Mouse (Mus musculus): ENCODE data around the gene St6gal1. TPM values are rescaled to one million over a fixed set of nuclear protein-coding genes. Genes with fewer than 3 reads are reported as not detected.

The St6gal1 gene
- polyA plus RNA-seq, 2 experiments, result 10.5 to 10.6 TPM

- WGBS (ENCODE audit: insufficient replicate concordance), result 11% methylated on average over 4 of the region's 4 CpGs
- no peaks in the 10 kb centered on the region for H3K36me3 ChIP-seq (replicated peaks; ENCODE audit: control insufficient read depth, insufficient read depth, low read depth)
- no peak overlapping the region for H3K27ac ChIP-seq
- ATAC-seq (ENCODE audit: insufficient read depth), result no peak
- no peak overlapping the region for H3K4me2 ChIP-seq (ENCODE audit: low read depth)
- H3K4me3 ChIP-seq (ENCODE audit: insufficient read depth in 1 of 2, low read depth in 2 of 2, low read length in 2 of 2), result no peak overlapping the region
- DNase-seq (ENCODE audit: low read depth in 3 of 3, low spot score in 3 of 3), result no peak
- no peak overlapping the region for H3K9ac ChIP-seq (replicated peaks)
- H3K4me1 ChIP-seq (replicated peaks; ENCODE audit: control insufficient read depth in 2 of 2, insufficient read depth in 2 of 2, low read length in 1 of 2), result no peaks in the 10 kb centered on the region
- H3K9me3 ChIP-seq (ENCODE audit: control insufficient read depth, low read length), result no peaks in the 10 kb centered on the region
- no peak for TF ChIP-seq CTCF (IDR thresholded peaks at IDR 0.05; ENCODE audit: low read depth)
- TF ChIP-seq EP300 (IDR thresholded peaks at IDR 0.05; ENCODE audit: low read depth), result no peak
- H3K27me3 ChIP-seq (ENCODE audit: control insufficient read depth, insufficient read depth, low read length), result no peaks in the 10 kb centered on the region
These were observed 43.5 kb upstream of the St6gal1 start for GRCm38 (mm10) chr16:23181054-23181453.

DNA sequence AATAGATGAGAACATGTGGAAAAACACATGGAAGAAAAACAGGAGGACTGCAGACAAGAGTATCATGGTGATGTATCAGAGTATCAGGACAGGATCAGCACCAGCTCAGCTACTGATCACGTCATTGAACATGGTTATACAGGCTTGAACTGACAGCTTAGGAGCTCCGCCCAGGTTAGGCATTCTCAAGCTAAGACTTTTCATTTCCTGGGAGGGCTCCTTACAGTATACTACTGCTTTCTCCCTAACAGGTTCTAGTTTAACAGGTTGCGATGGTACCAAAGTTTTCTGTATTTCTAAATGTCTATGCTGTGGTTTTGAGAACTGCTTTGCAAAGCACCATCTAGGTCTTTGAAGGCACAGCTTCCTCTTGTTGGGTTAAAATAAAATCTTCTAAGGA is 43.1 kb upstream of the St6gal1 start:
- Histone ChIP-seq H3K4me1 (replicated peaks; ENCODE audit: control insufficient read depth in 2 of 2, insufficient read depth in 2 of 2, low read length in 1 of 2) (no peaks in the 10 kb centered on the region), H3K9ac (replicated peaks) (no peak overlapping the region), H3K4me3 (ENCODE audit: insufficient read depth in 1 of 2, low read depth in 2 of 2, low read length in 2 of 2) (no peak overlapping the region), H3K27me3 (ENCODE audit: control insufficient read depth, insufficient read depth, low read length) (no peaks in the 10 kb centered on the region), H3K27ac (no peak overlapping the region), H3K9me3 (ENCODE audit: control insufficient read depth, low read length) (no peaks in the 10 kb centered on the region), H3K4me2 (ENCODE audit: low read depth) (no peak overlapping the region), H3K36me3 (replicated peaks; ENCODE audit: control insufficient read depth, insufficient read depth, low read depth) (no peaks in the 10 kb centered on the region)
- WGBS (ENCODE audit: insufficient replicate concordance), result 11% methylated on average over 3 of the region's 3 CpGs
- no peak for ATAC-seq (ENCODE audit: insufficient read depth)
- DNase-seq (ENCODE audit: low read depth in 3 of 3, low spot score in 3 of 3), result no peak
- TF ChIP-seq CTCF (IDR thresholded peaks at IDR 0.05; ENCODE audit: low read depth), result no peak
- no peak for TF ChIP-seq EP300 (IDR thresholded peaks at IDR 0.05; ENCODE audit: low read depth)

DNA sequence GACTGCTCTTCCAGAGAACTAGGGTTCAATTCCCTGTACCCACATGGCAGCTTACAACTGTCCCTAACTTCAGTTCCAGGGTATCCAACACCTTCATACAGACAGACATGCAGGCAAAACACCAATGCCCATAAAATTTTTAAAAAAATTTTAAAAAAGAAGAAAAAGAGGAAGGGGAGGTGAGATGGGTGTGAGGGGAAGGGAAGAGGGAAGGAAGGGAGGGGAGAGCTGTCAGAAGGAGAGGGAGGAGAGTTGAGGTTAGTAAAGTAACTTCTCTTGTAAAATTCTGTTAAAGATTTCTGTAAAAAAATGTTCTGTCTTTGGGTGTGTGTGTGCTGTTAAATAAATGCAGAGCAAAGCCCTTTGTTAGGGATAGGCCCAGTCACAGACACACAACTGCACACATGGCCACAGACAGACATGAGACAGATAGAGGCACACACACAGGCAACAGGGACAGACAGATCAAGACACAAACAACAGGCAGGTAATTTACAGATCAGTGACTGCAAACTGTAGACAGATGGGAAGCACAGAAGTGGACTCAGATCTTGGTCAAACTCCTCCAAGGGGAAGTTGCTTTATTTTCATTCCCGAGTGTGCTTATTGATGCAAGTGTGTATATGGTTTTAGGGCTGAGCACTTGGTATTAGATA is 42.5 kb upstream of the St6gal1 start:
- no peak overlapping the region for H3K4me3 ChIP-seq (ENCODE audit: insufficient read depth in 1 of 2, low read depth in 2 of 2, low read length in 2 of 2)
- no peaks in the 10 kb centered on the region for H3K27me3 ChIP-seq (ENCODE audit: control insufficient read depth, insufficient read depth, low read length)
- DNase-seq (ENCODE audit: low read depth in 3 of 3, low spot score in 3 of 3), result no peak
- no peak for TF ChIP-seq EP300 (IDR thresholded peaks at IDR 0.05; ENCODE audit: low read depth)
- TF ChIP-seq CTCF (IDR thresholded peaks at IDR 0.05; ENCODE audit: low read depth), result no peak
- no peak for ATAC-seq (ENCODE audit: insufficient read depth)
- no peaks in the 10 kb centered on the region for H3K36me3 ChIP-seq (replicated peaks; ENCODE audit: control insufficient read depth, insufficient read depth, low read depth)
- no peaks in the 10 kb centered on the region for H3K9me3 ChIP-seq (ENCODE audit: control insufficient read depth, low read length)
- no peak overlapping the region for H3K9ac ChIP-seq (replicated peaks)
- WGBS (ENCODE audit: insufficient replicate concordance), result 11% methylated on average over 1 of the region's 1 CpGs
- H3K4me1 ChIP-seq (replicated peaks; ENCODE audit: control insufficient read depth in 2 of 2, insufficient read depth in 2 of 2, low read length in 1 of 2), result no peaks in the 10 kb centered on the region
- no peak overlapping the region for H3K27ac ChIP-seq
- H3K4me2 ChIP-seq (ENCODE audit: low read depth), result no peak overlapping the region

DNA sequence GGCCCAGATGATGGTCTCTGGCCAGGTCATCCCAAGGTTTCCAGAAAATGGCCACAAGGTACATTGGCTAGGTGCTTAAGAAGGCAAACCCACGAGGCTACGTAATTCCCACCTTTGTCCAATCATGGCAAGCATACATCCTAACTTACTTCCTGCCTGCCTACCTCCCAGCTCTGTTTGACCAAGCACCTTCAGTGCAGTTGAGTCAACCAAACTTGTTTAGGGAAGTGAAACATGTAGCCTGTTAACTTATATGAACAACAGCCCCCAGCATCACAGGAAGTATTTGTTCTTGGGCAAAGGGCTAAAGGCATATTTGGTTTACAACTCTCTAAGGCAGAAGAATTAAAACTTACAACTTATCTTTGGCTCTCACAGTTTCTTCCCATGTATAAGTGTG is 38.7 kb upstream of the St6gal1 start:
- Histone ChIP-seq H3K9me3 (ENCODE audit: control insufficient read depth, low read length) (no peaks in the 10 kb centered on the region), H3K4me3 (ENCODE audit: insufficient read depth in 1 of 2, low read depth in 2 of 2, low read length in 2 of 2) (no peak overlapping the region), H3K27ac (no peak overlapping the region), H3K9ac (replicated peaks) (no peak overlapping the region), H3K27me3 (ENCODE audit: control insufficient read depth, insufficient read depth, low read length) (no peaks in the 10 kb centered on the region), H3K4me1 (replicated peaks; ENCODE audit: control insufficient read depth in 2 of 2, insufficient read depth in 2 of 2, low read length in 1 of 2) (no peaks in the 10 kb centered on the region), H3K36me3 (replicated peaks; ENCODE audit: control insufficient read depth, insufficient read depth, low read depth) (no peaks in the 10 kb centered on the region), H3K4me2 (ENCODE audit: low read depth) (no peak overlapping the region)
- 54% methylated on average over 2 of the region's 2 CpGs for WGBS (ENCODE audit: insufficient replicate concordance)
- ATAC-seq (ENCODE audit: insufficient read depth), result no peak
- no peak for DNase-seq (ENCODE audit: low read depth in 3 of 3, low spot score in 3 of 3)
- no peak for TF ChIP-seq CTCF (IDR thresholded peaks at IDR 0.05; ENCODE audit: low read depth)
- TF ChIP-seq EP300 (IDR thresholded peaks at IDR 0.05; ENCODE audit: low read depth), result no peak

- no peaks in the 10 kb centered on the region for H3K36me3 ChIP-seq (replicated peaks; ENCODE audit: control insufficient read depth, insufficient read depth, low read depth)
- DNase-seq (ENCODE audit: low read depth in 3 of 3, low spot score in 3 of 3), result no peak
- H3K9ac ChIP-seq (replicated peaks), result no peak overlapping the region
- no peaks in the 10 kb centered on the region for H3K4me1 ChIP-seq (replicated peaks; ENCODE audit: control insufficient read depth in 2 of 2, insufficient read depth in 2 of 2, low read length in 1 of 2)
- TF ChIP-seq CTCF (IDR thresholded peaks at IDR 0.05; ENCODE audit: low read depth) (no peak), EP300 (IDR thresholded peaks at IDR 0.05; ENCODE audit: low read depth) (no peak)
- 37% methylated on average over 4 of the region's 4 CpGs for WGBS (ENCODE audit: insufficient replicate concordance)
- H3K27ac ChIP-seq, result no peak overlapping the region
- ATAC-seq (ENCODE audit: insufficient read depth), result no peak
- no peak overlapping the region for H3K4me2 ChIP-seq (ENCODE audit: low read depth)
- H3K27me3 ChIP-seq (ENCODE audit: control insufficient read depth, insufficient read depth, low read length), result no peaks in the 10 kb centered on the region
- no peak overlapping the region for H3K4me3 ChIP-seq (ENCODE audit: insufficient read depth in 1 of 2, low read depth in 2 of 2, low read length in 2 of 2)
- H3K9me3 ChIP-seq (ENCODE audit: control insufficient read depth, low read length), result no peaks in the 10 kb centered on the region
These were observed 38.1 kb upstream of the St6gal1 start for GRCm38 (mm10) chr16:23186418-23186817.
